ENCODE assay signal across 29 mouse cellular contexts in the genomic region with DNA sequence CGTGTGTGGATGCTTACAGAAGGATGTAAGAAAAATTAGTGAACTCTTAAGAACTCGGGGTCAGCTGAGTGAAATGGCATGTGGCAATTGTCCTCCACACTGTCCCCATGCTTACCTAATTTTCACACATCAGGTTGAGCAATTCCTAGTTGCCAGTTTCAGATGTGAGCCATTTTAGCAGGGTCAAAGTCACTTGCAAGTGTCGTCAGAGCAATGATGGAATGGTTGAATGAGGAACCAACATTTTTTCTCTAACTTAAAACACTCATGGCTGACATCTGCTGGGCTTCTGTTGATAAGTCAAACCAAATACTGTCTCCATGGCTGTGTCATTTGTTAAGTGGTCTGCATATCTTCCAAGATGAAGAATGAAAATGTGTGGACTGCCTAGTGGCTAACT. TPM values are rescaled to one million over a fixed set of nuclear protein-coding genes. Genes with fewer than 3 reads are reported as not detected.
DNase-seq lines count a peak whose midpoint lies in the region; ATAC-seq and TF ChIP-seq lines count a peak whose summit lies in the region.
"Had no signal": no experiment of that assay in that cellular context is flagged by ENCODE, and none has a peak within 500 bp of the region (broad histone marks: within the 10 kb centered on the region; RNA-seq: fewer than 3 reads in every experiment).

No protein-coding gene starts in this region.

- H3K4me1 ChIP-seq in brown adipose tissue, adult 24 weeks (ENCODE audit: control insufficient read depth, insufficient read depth, insufficient read length, low read length) = peaks cover under 1% of the 10 kb centered on the region; the same call in 1 of the 2 replicates
- no peaks in the 10 kb centered on the region for H3K4me1 ChIP-seq in midbrain, postnatal 0 days (ENCODE audit: insufficient read depth, low read length)
- H3K4me1 ChIP-seq: embryonic facial prominence, embryonic 13.5 days; forebrain, embryonic 12.5 days; intestine, embryonic 15.5 days; limb, embryonic 13.5 days; midbrain, embryonic 13.5 days; neural tube, embryonic 13.5 days had no signal

- no peaks in the 10 kb centered on the region for H3K27me3 ChIP-seq in midbrain, postnatal 0 days (ENCODE audit: insufficient read depth, low read length)
- H3K27me3 ChIP-seq: embryonic facial prominence, embryonic 13.5 days; forebrain, embryonic 12.5 days; intestine, embryonic 15.5 days; limb, embryonic 13.5 days; midbrain, embryonic 13.5 days; neural tube, embryonic 13.5 days; stomach, embryonic 15.5 days had no signal

- TF ChIP-seq CTCF in layer of hippocampus, adult 2 months (conservative IDR thresholded peaks at IDR 0.05) = 0 out of 2 replicates have a peak, but pooled peaks have one; percentile 12
- no peak for TF ChIP-seq CTCF in midbrain, postnatal 0 days (IDR thresholded peaks at IDR 0.05)

- H3K9ac ChIP-seq in midbrain, postnatal 0 days (replicated peaks; ENCODE audit: low read length, poor library complexity, severe bottlenecking) = no peak overlapping the region
- H3K9ac ChIP-seq: embryonic facial prominence, embryonic 13.5 days; forebrain, embryonic 12.5 days; intestine, embryonic 15.5 days; limb, embryonic 13.5 days; midbrain, embryonic 13.5 days; neural tube, embryonic 13.5 days; stomach, embryonic 15.5 days had no signal

- no peaks in the 10 kb centered on the region for H3K36me3 ChIP-seq in midbrain, postnatal 0 days (ENCODE audit: insufficient read depth, low read length)
- H3K36me3 ChIP-seq: embryonic facial prominence, embryonic 13.5 days; forebrain, embryonic 12.5 days; intestine, embryonic 15.5 days; limb, embryonic 13.5 days; midbrain, embryonic 13.5 days; neural tube, embryonic 13.5 days; stomach, embryonic 15.5 days had no signal

- ATAC-seq in monocyte, adult 5-6 weeks (replicated peaks; ENCODE audit: insufficient number of reproducible peaks, low FRiP score, low TSS enrichment, poor library complexity, severe bottlenecking) = peak; percentile 68
- ATAC-seq in midbrain, postnatal 0 days (ENCODE audit: low FRiP score) = no peak
- ATAC-seq: hindbrain, embryonic 16.5 days; intestine, embryonic 15.5 days; midbrain, embryonic 13.5 days had no signal

- no peak overlapping the region for H3K4me3 ChIP-seq in layer of hippocampus, adult 2 months
- H3K4me3 ChIP-seq in brown adipose tissue, adult 24 weeks (ENCODE audit: insufficient read depth, low read depth, low read length) = no peak overlapping the region
- H3K4me3 ChIP-seq in midbrain, postnatal 0 days (ENCODE audit: low read depth, low read length) = no peak overlapping the region
- H3K4me3 ChIP-seq: embryonic facial prominence, embryonic 13.5 days; erythroblast, embryonic 14.5 days; forebrain, embryonic 12.5 days; intestine, embryonic 15.5 days; limb, embryonic 13.5 days; midbrain, embryonic 13.5 days; myocyte; neural tube, embryonic 13.5 days; stomach, embryonic 15.5 days had no signal

- 84% methylated on average over 3 of the region's 3 CpGs for WGBS in midbrain, postnatal 0 days

- H3K9me3 ChIP-seq in midbrain, postnatal 0 days (ENCODE audit: low read length) = no peaks in the 10 kb centered on the region
- H3K9me3 ChIP-seq: embryonic facial prominence, embryonic 13.5 days; forebrain, embryonic 12.5 days; intestine, embryonic 15.5 days; limb, embryonic 13.5 days; midbrain, embryonic 13.5 days; neural tube, embryonic 13.5 days; stomach, embryonic 15.5 days had no signal

- no peak for DNase-seq in layer of hippocampus, adult 2 months (ENCODE audit: low spot score in 2 of 2)
- no peak for DNase-seq in layer of hippocampus, adult 18-20 months (ENCODE audit: low spot score in 2 of 2)
- peak; percentile 4 for DNase-seq in lung, postnatal 14 days
- DNase-seq in left cerebral cortex, adult 11 months (ENCODE audit: low spot score) = no peak
- DNase-seq in gastrocnemius, adult 18-20 months (ENCODE audit: low spot score) = no peak
- DNase-seq in midbrain, postnatal 0 days (ENCODE audit: low spot score) = no peak
- DNase-seq: adrenal gland, postnatal 36 days; cerebellum, adult 11-12 months; cerebellum, postnatal 10 days; embryo, embryonic 11 days; gastrocnemius, postnatal 36 days; heart, postnatal 36 days; kidney, adult 8-10 months; kidney, postnatal 10 days; right cerebral cortex, adult 18-20 months; right cerebral cortex, postnatal 4 days; thymus, postnatal 4 days had no signal

- H3K4me2 ChIP-seq in midbrain, postnatal 0 days (ENCODE audit: low read depth, low read length, poor library complexity, severe bottlenecking) = no peak overlapping the region
- H3K4me2 ChIP-seq: embryonic facial prominence, embryonic 13.5 days; forebrain, embryonic 12.5 days; intestine, embryonic 15.5 days; limb, embryonic 13.5 days; midbrain, embryonic 13.5 days; neural tube, embryonic 13.5 days; stomach, embryonic 15.5 days had no signal

- H3K27ac ChIP-seq in layer of hippocampus, adult 2 months = no peak overlapping the region
- peak overlapping the region; percentile 64 for H3K27ac ChIP-seq in brown adipose tissue, adult 24 weeks (replicated peaks; ENCODE audit: low read depth, low read length)
- H3K27ac ChIP-seq in midbrain, postnatal 0 days (ENCODE audit: low read depth, low read length) = no peak overlapping the region
- H3K27ac ChIP-seq: embryonic facial prominence, embryonic 13.5 days; forebrain, embryonic 12.5 days; intestine, embryonic 15.5 days; limb, embryonic 13.5 days; midbrain, embryonic 13.5 days; neural tube, embryonic 13.5 days; stomach, embryonic 15.5 days had no signal

RNA-seq across cellular contexts. Expression of gene Arhgap24, which starts 56.6 kb away (rescaled TPM):
- total RNA-seq in layer of hippocampus, adult 2 months (2021) = 1 to 10 TPM; 4.8 to 5.3 TPM
- 1 to 10 TPM; 5.5 to 6.0 TPM for total RNA-seq in layer of hippocampus, adult 18-20 months (2021)
- 26.8 and 28.3 TPM in 2 replicates for polyA plus RNA-seq in brown adipose tissue, adult 24 weeks (2012; ENCODE audit: insufficient read depth, insufficient read length, missing spikeins)
- 2.9 to 5.0 TPM (median 4.5 TPM) in 3 replicates for total RNA-seq in monocyte, adult 5-6 weeks (2017)
- total RNA-seq in gastrocnemius, adult 18-20 months (2021) = 10 to 100 TPM; 15.7 to 23.6 TPM
- total RNA-seq in midbrain, postnatal 0 days (2014; rRNA removed) = 19.3 and 19.4 TPM in 2 replicates
- 14.6 and 15.7 TPM in 2 replicates for polyA plus RNA-seq in midbrain, postnatal 0 days (2015; fragmentation: Nextera tagmentation; extraction: Ambion mirVana)
- polyA plus RNA-seq: erythroblast, embryonic 14.5 days had no signal
